Comparison of ENCODE assay signal across 14 mouse cellular contexts in genomic region chr17:86829383-86830175, GRCm38 (mm10).
"Had no signal": no experiment of that assay in that cellular context is flagged by ENCODE, and none has a peak within 500 bp of the region (broad histone marks: within the 10 kb centered on the region; RNA-seq: fewer than 3 reads in every experiment).

No protein-coding gene starts in this region.

- ATAC-seq: intestine, postnatal 0 days; midbrain, embryonic 16.5 days had no signal

- H3K4me3 ChIP-seq: left cerebral cortex, adult 2 months; limb, embryonic 12.5 days; lung, embryonic 15.5 days; neural tube, embryonic 13.5 days; stomach, embryonic 15.5 days had no signal

- H3K9me3 ChIP-seq: limb, embryonic 12.5 days; lung, embryonic 15.5 days; neural tube, embryonic 13.5 days; stomach, embryonic 15.5 days had no signal

- DNase-seq: kidney, adult 8-10 months; kidney, postnatal 25 days; liver; lung, postnatal 36 days; right cerebral cortex, postnatal 14 days had no signal

- H3K27me3 ChIP-seq: limb, embryonic 12.5 days; lung, embryonic 15.5 days; neural tube, embryonic 13.5 days; stomach, embryonic 15.5 days had no signal

- H3K4me2 ChIP-seq: limb, embryonic 12.5 days; lung, embryonic 15.5 days; midbrain, embryonic 11.5 days; neural tube, embryonic 13.5 days; stomach, embryonic 15.5 days had no signal

- H3K9ac ChIP-seq: limb, embryonic 12.5 days; liver, embryonic 14.5 days; lung, embryonic 15.5 days; neural tube, embryonic 13.5 days; stomach, embryonic 15.5 days had no signal

- H3K36me3 ChIP-seq: limb, embryonic 12.5 days; lung, embryonic 15.5 days; neural tube, embryonic 13.5 days; stomach, embryonic 15.5 days had no signal

- H3K4me1 ChIP-seq: limb, embryonic 12.5 days; lung, embryonic 15.5 days; neural tube, embryonic 13.5 days; stomach, embryonic 15.5 days had no signal

- H3K27ac ChIP-seq: left cerebral cortex, adult 2 months; limb, embryonic 12.5 days; liver, embryonic 14.5 days; lung, embryonic 15.5 days; neural tube, embryonic 13.5 days; stomach, embryonic 15.5 days had no signal
